Comparison of ENCODE assay signal across 8 mouse cellular contexts in genomic region chr9:107555031-107555457, GRCm38 (mm10). TPM values are rescaled to one million over a fixed set of nuclear protein-coding genes. Genes with fewer than 3 reads are reported as not detected.
DNase-seq lines count a peak whose midpoint lies in the region; ATAC-seq and TF ChIP-seq lines count a peak whose summit lies in the region.

No protein-coding gene starts in this region.

- H3K4me3 ChIP-seq in G1E (ENCODE audit: low read depth, low read length) = peak overlapping the region; percentile 82
- peak overlapping the region; percentile 94 for H3K4me3 ChIP-seq in bone marrow, adult 2 months (replicated peaks; ENCODE audit: control insufficient read depth, low read depth, low read length)
- H3K4me3 ChIP-seq in gastrocnemius, adult 2 months = peak overlapping the region; percentile 89
- peak overlapping the region; percentile 74 for H3K4me3 ChIP-seq in hindbrain, embryonic 14.5 days (replicated peaks; ENCODE audit: low read length)
- H3K4me3 ChIP-seq in liver, embryonic 11.5 days (ENCODE audit: low read depth, low read length) = peak overlapping the region; percentile 79
- peak overlapping the region; percentile 80 for H3K4me3 ChIP-seq in midbrain, embryonic 16.5 days (ENCODE audit: low read depth, low read length)

- WGBS in bone marrow, adult 2 months = under 1% methylated on average over 23 of the region's 23 CpGs
- 0% methylated on average over 23 of the region's 23 CpGs for WGBS in hindbrain, embryonic 14.5 days
- WGBS in liver, embryonic 11.5 days = under 1% methylated on average over 23 of the region's 23 CpGs
- WGBS in midbrain, embryonic 16.5 days = under 1% methylated on average over 23 of the region's 23 CpGs

- TF ChIP-seq POLR2A in bone marrow, adult 2 months (IDR thresholded peaks at IDR 0.05; ENCODE audit: borderline replicate concordance, control insufficient read depth, low read depth, low read length) = 0 out of 2 replicates have a peak, but pooled peaks have one; percentile 35

- no peaks in the 10 kb centered on the region for H3K9me3 ChIP-seq in G1E (replicated peaks)
- H3K9me3 ChIP-seq in hindbrain, embryonic 14.5 days (ENCODE audit: control insufficient read depth, low read length) = no peaks in the 10 kb centered on the region
- no peaks in the 10 kb centered on the region for H3K9me3 ChIP-seq in liver, embryonic 11.5 days (ENCODE audit: control insufficient read depth, low read length)
- no peaks in the 10 kb centered on the region for H3K9me3 ChIP-seq in midbrain, embryonic 16.5 days (replicated peaks; ENCODE audit: control insufficient read depth, low read length, poor library complexity, severe bottlenecking)

- H3K9ac ChIP-seq in hindbrain, embryonic 14.5 days = peak overlapping the region; percentile 80
- peak overlapping the region; percentile 89 for H3K9ac ChIP-seq in liver, embryonic 11.5 days (ENCODE audit: low read depth, low read length)
- H3K9ac ChIP-seq in midbrain, embryonic 16.5 days (ENCODE audit: low read depth, low read length) = peak overlapping the region; percentile 88

- peaks cover 52% of the 10 kb centered on the region for H3K36me3 ChIP-seq in G1E (replicated peaks)
- peaks cover 30% of the 10 kb centered on the region for H3K36me3 ChIP-seq in hindbrain, embryonic 14.5 days (replicated peaks; ENCODE audit: control insufficient read depth, insufficient read depth)
- peaks cover 30% of the 10 kb centered on the region for H3K36me3 ChIP-seq in liver, embryonic 11.5 days (ENCODE audit: control insufficient read depth, insufficient read depth, low read length)
- H3K36me3 ChIP-seq in midbrain, embryonic 16.5 days (ENCODE audit: control insufficient read depth, insufficient read depth, low read length) = peaks cover 23% of the 10 kb centered on the region

- intact Hi-C loops in gastrocnemius, adult 2 months (cut with DNase I) = no loop called here

- DNase-seq in G1E (ENCODE audit: low spot score) = peak; percentile 65
- peak; percentile 79 for DNase-seq in gastrocnemius, adult 2 months
- no peak for DNase-seq in hindbrain, embryonic 14.5 days (ENCODE audit: low spot score)
- no peak for DNase-seq in liver, embryonic 11.5 days (ENCODE audit: low spot score)
- DNase-seq in thymus, postnatal 14 days = no peak
- no peak for DNase-seq in cerebellum, postnatal 4 days (ENCODE audit: low spot score in 2 of 2)

- peaks cover 60% of the 10 kb centered on the region for H3K4me1 ChIP-seq in G1E (ENCODE audit: insufficient read depth, low read depth, low read length)
- peaks cover 12% of the 10 kb centered on the region for H3K4me1 ChIP-seq in bone marrow, adult 2 months (ENCODE audit: control insufficient read depth, insufficient read depth, low read length)
- peaks cover 37% of the 10 kb centered on the region for H3K4me1 ChIP-seq in hindbrain, embryonic 14.5 days (replicated peaks; ENCODE audit: control insufficient read depth, insufficient read depth, low read length)
- H3K4me1 ChIP-seq in liver, embryonic 11.5 days (replicated peaks; ENCODE audit: control insufficient read depth, insufficient read depth, low read length) = peaks cover 48% of the 10 kb centered on the region
- peaks cover 33% of the 10 kb centered on the region for H3K4me1 ChIP-seq in midbrain, embryonic 16.5 days (ENCODE audit: control insufficient read depth, insufficient read depth, low read length)

- no peak for TF ChIP-seq CTCF in G1E (IDR thresholded peaks at IDR 0.05; ENCODE audit: low read depth, low read length)
- no peak for TF ChIP-seq CTCF in bone marrow, adult 2 months (IDR thresholded peaks at IDR 0.05; ENCODE audit: control insufficient read depth, insufficient read depth, low read length)
- TF ChIP-seq CTCF in gastrocnemius, adult 2 months (IDR thresholded peaks at IDR 0.05) = no peak

- no peak for ATAC-seq in G1E (ENCODE audit: extremely low read depth, insufficient number of reproducible peaks, low FRiP score, poor library complexity, severe bottlenecking)
- ATAC-seq in hindbrain, embryonic 14.5 days (ENCODE audit: low FRiP score) = peak; percentile 32
- peak; percentile 10 for ATAC-seq in liver, embryonic 11.5 days (replicated peaks; ENCODE audit: low FRiP score)
- peak; percentile 57 for ATAC-seq in midbrain, embryonic 16.5 days

- peaks cover 5% of the 10 kb centered on the region; the same call in 1 of the 2 replicates for H3K27me3 ChIP-seq in G1E (ENCODE audit: insufficient read depth, low read length)
- H3K27me3 ChIP-seq in hindbrain, embryonic 14.5 days (ENCODE audit: control insufficient read depth, insufficient read depth, low read length) = peaks cover 30% of the 10 kb centered on the region
- H3K27me3 ChIP-seq in liver, embryonic 11.5 days (replicated peaks; ENCODE audit: control insufficient read depth, insufficient read depth, low read length) = no peaks in the 10 kb centered on the region
- H3K27me3 ChIP-seq in midbrain, embryonic 16.5 days (ENCODE audit: control insufficient read depth, insufficient read depth, low read depth, low read length) = peaks cover 26% of the 10 kb centered on the region

- H3K4me2 ChIP-seq in hindbrain, embryonic 14.5 days (replicated peaks) = peak overlapping the region; percentile 75
- peak overlapping the region; percentile 99 for H3K4me2 ChIP-seq in liver, embryonic 11.5 days
- peak overlapping the region; percentile 87 for H3K4me2 ChIP-seq in midbrain, embryonic 16.5 days (ENCODE audit: low read length)

- H3K27ac ChIP-seq in bone marrow, adult 2 months (ENCODE audit: control insufficient read depth, insufficient read depth, low read depth, low read length, poor library complexity) = peak overlapping the region; percentile 98
- H3K27ac ChIP-seq in gastrocnemius, adult 2 months = peak overlapping the region; percentile 99
- peak overlapping the region; percentile 87 for H3K27ac ChIP-seq in hindbrain, embryonic 14.5 days
- peak overlapping the region; percentile 95 for H3K27ac ChIP-seq in liver, embryonic 11.5 days (ENCODE audit: low read depth, low read length)
- H3K27ac ChIP-seq in midbrain, embryonic 16.5 days (ENCODE audit: low read length) = peak overlapping the region; percentile 91

RNA-seq across cellular contexts. Expression of gene Rassf1, which starts 3.7 kb away (rescaled TPM):
- total RNA-seq in G1E (2014; fragmentation: Nextera tagmentation) (15.4 and 19.4 TPM in 2 replicates), G1E (2017) (29.5 and 35.4 TPM in 2 replicates)
- 10.7 and 12.1 TPM in 2 replicates for polyA plus RNA-seq in G1E (2012)
- polyA plus RNA-seq in bone marrow, adult 2 months (2011; ENCODE audit: insufficient read depth, insufficient read length, low replicate concordance, missing spikeins) = 31.3 and 32.3 TPM in 2 replicates
- total RNA-seq in gastrocnemius, adult 2 months (2021) = 10 to 100 TPM; 14.0 to 14.3 TPM
- 32.6 and 33.5 TPM in 2 replicates for polyA plus RNA-seq in hindbrain, embryonic 14.5 days (2014; fragmentation: Nextera tagmentation; extraction: Ambion mirVana)
- polyA plus RNA-seq in liver, embryonic 11.5 days (2014; fragmentation: Nextera tagmentation; extraction: Ambion mirVana) = 31.2 and 37.0 TPM in 2 replicates
- 45.3 and 49.4 TPM in 2 replicates for polyA plus RNA-seq in midbrain, embryonic 16.5 days (2015; fragmentation: Nextera tagmentation; extraction: Ambion mirVana)

RNA-seq across cellular contexts. Expression of gene Zmynd10, which starts 7.9 kb away (rescaled TPM):
- total RNA-seq in G1E (2014; fragmentation: Nextera tagmentation) (1.1 TPM in 1 of 2 replicates, not detected in the other), G1E (2017) (6.2 and 7.3 TPM in 2 replicates)
- polyA plus RNA-seq in G1E (2012) = 1.1 TPM in 2 replicates
- polyA plus RNA-seq in bone marrow, adult 2 months (2011; ENCODE audit: insufficient read depth, insufficient read length, low replicate concordance, missing spikeins) = not detected in 2 replicates
- total RNA-seq in gastrocnemius, adult 2 months (2021) = under 1 TPM in 1 of 2 experiments, not detected in 1; 0.53 TPM
- polyA plus RNA-seq in hindbrain, embryonic 14.5 days (2014; fragmentation: Nextera tagmentation; extraction: Ambion mirVana) = 3.3 TPM in 2 replicates
- polyA plus RNA-seq in liver, embryonic 11.5 days (2014; fragmentation: Nextera tagmentation; extraction: Ambion mirVana) = 0.10 and 0.35 TPM in 2 replicates
- 3.5 and 6.1 TPM in 2 replicates for polyA plus RNA-seq in midbrain, embryonic 16.5 days (2015; fragmentation: Nextera tagmentation; extraction: Ambion mirVana)

RNA-seq across cellular contexts. Expression of gene Tusc2, which starts 8.0 kb away (rescaled TPM):
- total RNA-seq in G1E (2014; fragmentation: Nextera tagmentation) = 30.4 and 33.1 TPM in 2 replicates
- total RNA-seq in G1E (2017) = 16.0 and 21.3 TPM in 2 replicates
- 24.4 and 45.3 TPM in 2 replicates for polyA plus RNA-seq in G1E (2012)
- polyA plus RNA-seq in bone marrow, adult 2 months (2011; ENCODE audit: insufficient read depth, insufficient read length, low replicate concordance, missing spikeins) = 15.0 and 22.1 TPM in 2 replicates
- 10 to 100 TPM; 35.6 to 35.7 TPM for total RNA-seq in gastrocnemius, adult 2 months (2021)
- 115 and 130 TPM in 2 replicates for polyA plus RNA-seq in hindbrain, embryonic 14.5 days (2014; fragmentation: Nextera tagmentation; extraction: Ambion mirVana)
- 60.6 and 62.7 TPM in 2 replicates for polyA plus RNA-seq in liver, embryonic 11.5 days (2014; fragmentation: Nextera tagmentation; extraction: Ambion mirVana)
- 123 and 127 TPM in 2 replicates for polyA plus RNA-seq in midbrain, embryonic 16.5 days (2015; fragmentation: Nextera tagmentation; extraction: Ambion mirVana)

RNA-seq across cellular contexts. Expression of gene Hyal2, which starts 12.7 kb away (rescaled TPM):
- total RNA-seq in G1E (2014; fragmentation: Nextera tagmentation) = 11.7 and 16.8 TPM in 2 replicates
- 4.2 and 5.5 TPM in 2 replicates for total RNA-seq in G1E (2017)
- polyA plus RNA-seq in G1E (2012) = 28.9 and 33.9 TPM in 2 replicates
- 6.8 and 7.2 TPM in 2 replicates for polyA plus RNA-seq in bone marrow, adult 2 months (2011; ENCODE audit: insufficient read depth, insufficient read length, low replicate concordance, missing spikeins)
- 10 to 100 TPM; 11.3 to 19.9 TPM for total RNA-seq in gastrocnemius, adult 2 months (2021)
- 71.7 and 76.6 TPM in 2 replicates for polyA plus RNA-seq in hindbrain, embryonic 14.5 days (2014; fragmentation: Nextera tagmentation; extraction: Ambion mirVana)
- 89.7 and 92.5 TPM in 2 replicates for polyA plus RNA-seq in liver, embryonic 11.5 days (2014; fragmentation: Nextera tagmentation; extraction: Ambion mirVana)
- 69.6 and 74.9 TPM in 2 replicates for polyA plus RNA-seq in midbrain, embryonic 16.5 days (2015; fragmentation: Nextera tagmentation; extraction: Ambion mirVana)

RNA-seq across cellular contexts. Expression of gene Nprl2, which starts 13.0 kb away (rescaled TPM):
- total RNA-seq in G1E (2014; fragmentation: Nextera tagmentation) (16.3 and 22.6 TPM in 2 replicates), G1E (2017) (18.4 and 35.0 TPM in 2 replicates)
- 1.4 and 1.7 TPM in 2 replicates for polyA plus RNA-seq in G1E (2012)
- polyA plus RNA-seq in bone marrow, adult 2 months (2011; ENCODE audit: insufficient read depth, insufficient read length, low replicate concordance, missing spikeins) = 9.3 and 24.6 TPM in 2 replicates
- total RNA-seq in gastrocnemius, adult 2 months (2021) = 10 to 100 TPM in 1 of 2 experiments, 1 to 10 TPM in 1; 9.7 to 11.5 TPM
- polyA plus RNA-seq in hindbrain, embryonic 14.5 days (2014; fragmentation: Nextera tagmentation; extraction: Ambion mirVana) = 65.8 and 71.4 TPM in 2 replicates
- polyA plus RNA-seq in liver, embryonic 11.5 days (2014; fragmentation: Nextera tagmentation; extraction: Ambion mirVana) = 26.5 and 31.3 TPM in 2 replicates
- polyA plus RNA-seq in midbrain, embryonic 16.5 days (2015; fragmentation: Nextera tagmentation; extraction: Ambion mirVana) = 76.2 and 82.2 TPM in 2 replicates

Comparison
In these comparisons a context has a peak if more than half of its experiments do, and no peak if none do; other contexts are left out.
1. DNase-seq: peak in G1E (single experiment) and gastrocnemius, adult 2 months (single experiment); none in hindbrain, embryonic 14.5 days (single experiment), liver, embryonic 11.5 days (single experiment), thymus, postnatal 14 days (single experiment) and cerebellum, postnatal 4 days (0 of 2).
2. Peak in every context shown above with its lines, with median percentiles within 50 percentile points of each other: H3K4me3 ChIP-seq, H3K27ac ChIP-seq, H3K4me2 ChIP-seq and H3K9ac ChIP-seq.